Mouse (Mus musculus) liver, embryonic 14.5 days (tissue): ENCODE measurements around the gene Prss28.

Experiments
- CTCF ChIP-seq: IDR thresholded peaks from 2 replicates; pipeline ENCODE4 v1.5.1; 2016; ENCODE audit warnings: antibody characterized with exemption, low read depth, control low read depth
- EP300 ChIP-seq: IDR thresholded peaks from 2 replicates; pipeline ENCODE4 v1.6.1; 2016; ENCODE audit warnings: antibody characterized with exemption, low read depth

DNA sequence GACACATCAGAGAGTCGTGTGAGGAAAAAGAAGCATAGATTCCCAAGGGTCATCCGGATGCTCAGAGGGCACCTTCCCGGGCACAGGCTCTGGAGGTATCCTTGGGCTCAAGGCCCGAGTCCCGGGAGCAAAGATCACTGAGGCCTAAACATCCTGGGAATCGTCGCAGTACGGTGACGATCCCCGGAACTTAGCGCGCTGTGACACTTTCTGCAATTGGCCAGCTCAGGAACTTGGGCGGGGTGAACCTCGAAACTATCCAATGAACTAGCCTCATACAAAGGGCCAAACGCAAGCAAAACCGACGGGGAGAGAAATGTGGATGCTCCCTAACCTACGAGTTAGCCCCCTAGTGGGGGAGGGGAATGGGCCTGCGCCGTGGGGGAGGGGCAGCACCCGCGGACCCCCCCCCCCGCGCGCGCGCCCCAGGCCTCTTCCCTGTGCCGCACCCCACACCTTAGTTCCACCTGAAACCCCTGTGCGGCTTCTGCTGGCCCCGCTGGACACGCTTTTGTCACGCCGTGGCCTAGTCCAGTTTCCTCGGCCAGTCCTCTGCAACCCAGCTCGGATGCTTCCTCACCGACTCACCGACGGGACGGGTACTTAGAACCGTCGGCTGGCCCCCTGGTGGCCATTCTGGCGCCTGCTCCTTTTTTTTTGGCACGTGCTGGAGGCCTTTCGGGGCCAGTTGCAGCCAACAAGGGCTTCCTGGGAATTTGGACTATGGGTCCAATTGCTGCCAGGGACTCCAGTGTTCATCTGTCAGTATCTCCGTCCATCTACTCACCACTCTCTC, 34.5 kb upstream of the Prss28 start:
- peak; percentile 94 for TF ChIP-seq CTCF
- no peak; the same call in 1 of the 2 replicates for TF ChIP-seq EP300
